Mouse (Mus musculus) urinary bladder, postnatal 25 days (tissue): ENCODE results near the gene Cacna1d.

ENCODE experiments used
- DNase-seq: peaks from one replicate; pipeline ENCODE4 v3.0.0; 2022; ENCODE audit warnings: low spot score

Cacna1d gene

DNA sequence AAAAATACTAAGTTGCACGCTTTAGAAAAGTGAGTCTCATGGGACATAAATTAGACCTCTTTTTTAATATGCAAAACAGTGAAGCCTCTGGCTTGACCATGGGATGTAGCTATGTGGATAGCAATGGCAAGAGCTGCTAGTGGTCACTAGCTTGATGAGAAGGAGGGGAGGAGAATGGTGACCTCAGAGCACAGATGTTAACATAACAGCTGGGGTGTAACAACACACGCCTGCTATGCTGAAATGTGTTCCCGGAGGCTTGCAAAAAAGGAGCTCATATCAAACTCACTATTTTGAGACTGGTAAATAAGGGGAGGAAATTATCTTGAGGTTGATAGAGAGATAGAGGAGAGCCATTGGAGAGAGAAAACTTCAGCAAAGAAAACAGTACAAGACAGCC, 32.4 kb downstream of the Cacna1d start:
- no peak for DNase-seq

DNA sequence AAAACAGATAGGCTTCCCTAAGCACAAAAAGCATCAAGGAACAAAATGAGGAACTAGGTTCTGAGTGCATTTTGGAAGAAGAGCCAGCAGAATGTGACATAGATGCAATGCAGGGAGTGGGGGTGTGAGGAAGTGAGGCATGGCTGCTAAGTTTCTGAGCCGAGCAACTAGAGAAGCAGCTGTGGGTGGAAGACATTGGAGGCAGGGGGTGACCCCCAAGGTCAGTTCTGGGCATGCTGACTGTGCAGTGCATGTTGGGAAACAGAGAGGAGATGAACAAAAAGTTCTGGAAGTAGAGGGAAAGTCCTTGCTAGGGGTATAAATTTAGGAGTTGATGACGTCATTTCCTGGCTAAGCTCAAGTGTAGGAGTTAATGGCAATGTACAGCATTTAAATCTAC, 33.4 kb downstream of the Cacna1d start:
- DNase-seq, result no peak

DNA sequence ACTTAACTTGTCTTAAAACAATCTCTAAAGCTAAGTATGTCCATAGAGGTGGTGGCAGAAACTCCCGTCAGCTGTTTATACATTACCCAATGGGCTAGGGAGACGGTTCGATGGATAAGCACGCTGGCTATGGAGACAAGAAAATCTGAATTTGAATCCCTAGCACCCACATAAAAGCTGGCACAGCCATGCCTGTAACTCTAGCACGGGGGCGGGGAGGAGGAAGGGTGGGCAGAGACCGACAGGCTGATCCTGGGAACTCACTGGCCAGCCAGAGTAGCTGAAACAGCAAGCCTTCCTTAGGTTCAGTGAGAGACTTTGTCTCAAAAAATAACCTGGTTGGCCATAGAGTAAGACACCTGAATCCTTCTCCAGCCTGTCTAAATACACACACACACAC, 33.8 kb downstream of the Cacna1d start:
- no peak for DNase-seq

DNA sequence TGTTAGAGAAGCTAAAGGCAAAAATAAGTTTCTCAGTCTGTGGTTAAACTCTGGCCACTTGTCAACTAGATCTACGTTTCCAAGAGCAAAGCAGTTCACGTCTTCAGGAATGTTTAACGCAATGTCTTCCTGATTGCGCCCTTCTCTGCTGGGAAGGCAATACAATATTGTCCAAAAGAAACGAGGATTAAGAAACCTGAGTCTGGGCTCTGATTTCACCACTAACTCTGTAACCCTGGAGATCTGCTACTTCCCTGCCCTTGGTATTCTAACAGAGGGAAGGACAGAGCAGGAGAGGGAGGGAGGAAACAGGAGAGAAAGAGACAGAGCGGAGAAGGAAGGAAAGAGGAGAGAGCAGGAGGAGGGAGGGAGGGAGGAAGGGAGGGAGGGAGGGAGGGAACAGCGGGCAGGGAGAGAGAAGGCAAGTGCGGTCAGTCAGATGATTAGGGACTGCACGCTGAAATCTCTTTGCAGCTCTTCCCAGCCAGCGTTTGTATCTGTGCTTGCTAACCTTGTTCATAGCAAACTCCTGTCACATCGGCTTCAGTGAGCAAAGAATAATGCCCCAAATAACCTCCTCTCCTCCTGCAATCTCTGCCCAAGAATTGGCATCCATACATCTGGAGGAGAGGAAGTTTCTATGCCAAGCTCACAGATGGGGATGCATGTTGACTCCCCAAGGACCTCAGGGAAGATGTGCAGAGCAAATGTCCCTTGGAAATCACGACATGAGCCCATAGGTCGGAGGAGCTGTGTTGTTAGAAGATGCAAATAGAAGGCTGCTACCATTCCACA, 35.3 kb downstream of the Cacna1d start:
- DNase-seq, result no peak

DNA sequence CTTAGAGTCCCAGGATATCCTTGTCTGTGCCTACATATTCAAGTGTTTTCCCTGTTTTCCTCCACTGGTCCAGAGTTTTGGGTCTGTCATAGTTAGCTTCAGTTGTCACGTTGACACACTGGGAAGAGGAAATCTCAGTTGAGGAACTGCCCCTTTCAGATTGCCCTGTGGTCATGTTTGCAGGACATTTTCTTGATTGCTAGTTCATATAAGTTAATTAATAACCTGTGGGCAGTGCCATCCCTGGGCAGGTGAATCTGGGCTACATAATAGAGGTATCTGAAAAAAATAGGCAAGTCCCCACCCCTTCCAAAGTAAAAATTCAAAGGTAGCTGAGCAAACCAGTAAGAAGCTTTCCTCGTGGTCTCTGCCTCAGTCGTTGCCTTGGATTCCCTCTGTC, 51.3 kb downstream of the Cacna1d start:
- DNase-seq, result no peak

DNA sequence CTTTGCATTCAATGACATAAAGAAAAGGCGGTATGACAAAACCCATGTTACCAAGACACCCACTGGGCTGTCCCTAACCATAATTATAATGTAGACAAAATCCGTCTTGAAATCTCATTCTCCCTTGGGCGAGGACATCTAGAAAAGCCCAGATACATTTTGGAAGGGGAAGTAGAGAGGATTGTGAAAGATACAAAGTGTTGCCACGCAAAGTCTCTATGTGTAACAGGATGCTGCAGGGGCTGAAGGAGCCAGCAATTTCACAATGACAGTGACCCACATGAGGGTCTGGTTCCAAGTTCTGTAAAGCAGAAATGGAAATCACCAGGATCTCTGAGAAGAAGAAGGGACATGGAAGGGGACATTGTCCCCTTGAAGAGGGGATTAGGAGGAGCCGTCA, 55.9 kb downstream of the Cacna1d start:
- DNase-seq, result no peak

DNA sequence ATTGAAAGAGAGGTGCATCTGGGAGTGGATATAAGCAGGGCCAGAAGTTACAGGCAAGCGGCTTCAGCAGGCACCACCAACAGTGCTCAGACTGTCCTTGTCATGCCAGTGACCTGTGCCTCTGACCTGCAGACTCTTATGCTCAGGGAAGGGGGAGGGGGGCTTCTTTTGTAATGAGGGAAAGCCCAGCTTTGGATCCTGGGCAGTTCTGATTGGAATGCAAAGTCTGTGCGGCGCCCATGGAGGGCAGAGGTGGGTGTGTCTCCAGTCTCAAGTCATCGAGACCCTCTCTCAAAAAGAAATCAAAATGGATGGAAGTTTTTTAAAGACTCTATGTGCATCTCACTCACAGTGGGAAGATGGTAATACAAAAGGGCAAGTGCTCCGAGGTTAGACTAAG, 60.8 kb downstream of the Cacna1d start:
- DNase-seq, result no peak

DNA sequence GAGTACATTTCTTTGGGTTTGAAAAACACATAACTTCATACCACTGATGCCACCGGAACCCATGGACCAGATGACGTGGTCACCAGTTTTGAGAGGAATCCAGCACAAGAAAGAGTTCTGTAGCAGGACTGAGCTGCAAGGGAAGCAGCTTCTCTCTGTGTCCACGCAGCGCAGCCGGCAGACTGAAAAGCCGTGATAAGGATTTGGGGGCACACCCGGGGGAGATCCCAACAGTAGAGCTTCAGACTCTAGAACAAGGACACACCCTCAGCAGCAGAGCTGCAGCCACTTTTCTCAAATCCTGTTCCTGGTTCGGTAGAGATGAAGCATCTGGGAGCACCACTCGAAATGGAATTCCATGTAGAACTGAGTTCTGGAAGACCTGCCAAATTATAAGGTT, 61.2 kb downstream of the Cacna1d start:
- no peak for DNase-seq

DNA sequence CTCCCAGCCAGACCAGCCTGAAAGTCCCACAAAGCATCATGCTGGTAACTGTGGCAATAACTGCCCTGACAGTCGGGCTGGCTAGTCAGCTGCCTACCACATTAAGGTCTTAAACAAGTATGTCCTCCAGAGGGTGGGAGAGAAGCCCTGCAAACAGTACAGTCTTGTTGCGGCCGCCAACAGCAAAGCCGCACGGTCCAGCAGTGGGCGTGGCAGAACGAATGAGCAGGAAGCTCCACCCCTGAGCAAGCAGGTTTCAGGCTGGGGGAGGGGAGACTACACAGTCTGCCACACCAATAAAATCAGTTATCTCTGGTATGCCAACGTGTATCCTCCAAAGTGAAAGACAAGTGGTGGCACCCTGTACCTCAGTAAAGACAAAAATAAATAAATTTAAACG, 61.6 kb downstream of the Cacna1d start:
- peak; percentile 12 for DNase-seq

DNA sequence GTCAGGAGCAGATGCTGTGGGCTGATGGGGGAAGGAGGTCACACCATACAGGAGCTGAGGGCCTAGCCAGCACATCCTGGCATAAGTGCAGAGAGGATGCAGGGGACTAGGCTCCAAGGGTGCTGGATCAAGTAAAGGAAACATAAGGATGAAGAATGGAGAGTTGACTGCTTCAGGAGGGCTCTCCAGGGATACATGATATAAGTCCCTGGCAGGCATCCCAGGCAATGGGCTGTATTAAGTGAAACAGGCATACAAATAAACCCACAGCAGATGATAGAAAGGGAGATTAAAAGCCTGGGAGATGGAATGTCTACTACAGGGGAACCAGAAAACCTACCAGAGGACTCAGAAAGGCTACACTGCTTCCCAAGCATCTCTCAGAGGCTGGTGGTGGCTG, 62.5 kb downstream of the Cacna1d start:
- DNase-seq, result no peak

DNA sequence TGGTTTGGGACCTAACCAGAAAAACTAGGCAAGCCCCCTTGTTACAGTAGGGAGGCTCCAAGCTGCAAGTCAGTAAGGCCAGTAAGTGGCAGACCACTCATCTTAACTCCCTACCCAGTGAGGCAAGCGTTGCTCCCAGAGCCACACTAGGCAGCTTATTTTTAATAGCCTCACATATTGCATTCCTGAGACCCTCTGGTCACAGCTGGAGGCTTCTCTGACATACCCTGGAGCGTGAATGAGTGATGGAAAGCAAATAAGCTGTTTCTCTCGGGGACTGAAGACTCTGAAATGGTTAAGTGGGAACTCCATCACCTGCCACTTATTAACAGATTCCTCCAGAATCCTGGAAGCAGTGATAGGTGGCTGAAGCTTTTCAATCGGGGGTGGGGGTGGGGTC, 65.4 kb downstream of the Cacna1d start:
- DNase-seq, result no peak

DNA sequence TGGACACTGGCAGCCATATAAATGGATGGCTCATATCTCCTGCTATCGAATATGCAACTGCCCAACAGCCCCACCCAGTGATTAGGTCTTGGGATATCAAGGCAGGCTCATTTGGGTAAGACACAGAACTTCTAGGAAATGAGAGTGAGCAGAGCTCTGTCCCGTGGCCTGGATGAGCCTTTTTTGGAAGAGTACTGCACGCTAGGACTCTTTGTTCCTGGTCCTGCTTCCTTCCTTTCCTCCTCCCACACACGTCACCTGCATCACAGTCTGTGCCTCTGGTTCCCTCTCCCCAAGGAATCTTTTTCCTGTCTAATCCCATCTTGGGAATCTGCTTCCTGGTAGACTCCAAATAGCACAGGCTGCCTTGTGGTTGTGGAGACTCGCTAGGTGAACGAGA, 66.1 kb downstream of the Cacna1d start:
- no peak for DNase-seq

DNA sequence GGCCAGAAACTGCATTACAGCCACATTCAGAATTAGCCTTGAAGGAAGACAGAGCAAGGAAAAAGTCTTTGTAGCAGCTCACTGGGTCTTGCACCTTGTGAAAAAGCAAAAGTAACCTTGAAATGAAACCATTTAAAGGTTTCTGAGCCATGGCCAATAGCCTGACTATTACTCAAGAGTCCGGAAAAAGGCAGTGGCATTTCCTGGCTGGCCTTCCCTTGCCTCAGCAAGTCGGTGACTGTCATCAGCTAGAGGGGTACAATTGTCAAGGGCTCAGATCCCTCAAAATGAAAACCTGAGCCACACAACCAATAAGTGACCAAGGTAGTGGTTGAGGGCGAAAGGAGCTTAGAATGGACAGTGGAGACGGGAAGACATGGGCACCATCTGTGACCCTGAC, 66.6 kb downstream of the Cacna1d start:
- no peak for DNase-seq

DNA sequence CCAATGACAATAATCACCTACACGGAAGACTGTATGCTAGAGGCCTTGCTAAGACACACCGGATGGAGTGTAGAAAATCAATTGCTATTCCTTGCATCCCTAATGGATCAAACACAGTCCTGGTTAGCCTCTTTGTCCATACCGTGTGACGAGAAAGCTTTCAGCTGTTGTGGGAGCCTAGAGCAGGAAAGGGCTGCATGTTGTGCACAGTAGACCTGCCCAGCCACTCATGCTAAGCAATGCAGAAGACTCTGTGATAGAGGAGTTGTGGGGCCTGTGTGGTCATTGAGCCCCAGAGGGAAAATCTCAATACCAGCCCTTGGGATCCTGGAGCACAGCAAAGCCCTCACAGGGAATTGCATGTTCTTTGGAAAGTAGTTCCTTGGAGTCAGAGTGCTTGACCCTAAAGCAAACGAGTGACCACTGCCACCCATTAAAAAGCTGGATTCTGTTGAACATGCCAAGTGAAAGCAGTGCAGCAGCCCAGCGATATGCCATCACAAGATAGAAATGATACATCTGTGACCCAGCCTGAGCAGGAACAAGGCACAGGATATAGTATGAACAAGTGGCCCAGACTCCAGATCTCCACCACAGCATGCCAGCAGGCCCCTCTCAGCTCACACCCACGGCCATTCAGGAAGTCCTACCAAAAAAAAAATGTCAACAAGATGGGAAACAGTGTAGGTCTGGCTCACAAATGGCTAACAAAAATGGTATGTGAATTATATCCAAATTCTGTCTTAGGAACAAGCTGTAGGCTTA, 68.7 kb downstream of the Cacna1d start:
- DNase-seq, result no peak

DNA sequence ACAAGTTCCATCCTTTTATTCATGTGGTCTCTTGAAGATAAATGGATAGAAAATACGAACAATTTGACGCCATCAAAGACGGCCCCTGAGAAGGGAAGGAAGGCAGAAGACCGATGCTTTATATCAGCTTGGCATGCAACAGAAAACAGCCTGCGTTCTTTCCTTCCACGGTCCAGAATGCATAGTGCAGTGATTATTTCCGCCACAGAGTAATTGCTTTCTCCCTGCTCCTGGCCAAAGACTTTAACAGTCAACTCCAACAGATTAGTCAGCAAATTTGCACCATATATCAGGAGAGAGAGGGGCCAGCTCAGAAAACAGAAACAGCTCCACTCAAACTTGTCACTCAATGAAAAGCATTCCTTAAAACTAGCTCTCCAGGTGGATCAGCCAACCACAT, 71.8 kb downstream of the Cacna1d start:
- DNase-seq, result no peak

DNA sequence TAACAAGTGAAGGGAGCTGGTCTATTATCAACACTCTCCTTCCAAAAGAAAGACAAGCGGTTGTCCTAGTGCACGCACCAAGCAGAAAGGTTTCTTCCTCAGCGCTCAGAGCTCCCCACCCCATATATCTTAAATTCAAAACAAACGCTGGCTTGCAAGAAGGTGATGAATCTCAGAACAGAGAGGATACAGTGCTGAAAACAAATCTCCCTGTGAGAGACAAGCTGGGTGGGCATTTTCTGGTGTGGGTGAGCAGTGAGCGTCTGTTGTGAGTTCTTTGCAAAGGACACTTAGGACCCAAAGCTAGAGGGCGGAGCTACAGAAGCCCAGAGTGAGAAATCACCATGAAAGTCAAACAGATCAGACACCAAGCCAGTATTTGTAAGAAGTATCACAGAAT, 72.2 kb downstream of the Cacna1d start:
- no peak for DNase-seq

DNA sequence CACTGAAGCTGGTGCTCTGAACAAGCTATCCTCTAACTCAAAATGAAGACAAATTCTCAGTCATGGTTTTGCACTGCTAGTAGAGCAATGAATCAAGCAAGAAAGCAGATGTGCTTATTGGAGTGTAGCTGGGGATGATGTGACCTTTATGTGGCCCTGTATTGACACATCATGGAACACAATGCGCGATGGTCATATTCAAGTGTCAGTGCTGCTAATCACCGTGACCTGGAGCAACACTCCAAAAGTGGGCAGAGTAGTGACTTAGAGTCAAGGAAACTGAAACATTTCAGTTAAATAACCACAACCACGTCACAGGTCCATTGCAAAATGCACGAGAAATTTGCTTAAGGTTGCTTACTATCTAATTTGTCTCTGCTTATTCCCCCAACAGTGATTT, 75.4 kb downstream of the Cacna1d start:
- no peak for DNase-seq

DNA sequence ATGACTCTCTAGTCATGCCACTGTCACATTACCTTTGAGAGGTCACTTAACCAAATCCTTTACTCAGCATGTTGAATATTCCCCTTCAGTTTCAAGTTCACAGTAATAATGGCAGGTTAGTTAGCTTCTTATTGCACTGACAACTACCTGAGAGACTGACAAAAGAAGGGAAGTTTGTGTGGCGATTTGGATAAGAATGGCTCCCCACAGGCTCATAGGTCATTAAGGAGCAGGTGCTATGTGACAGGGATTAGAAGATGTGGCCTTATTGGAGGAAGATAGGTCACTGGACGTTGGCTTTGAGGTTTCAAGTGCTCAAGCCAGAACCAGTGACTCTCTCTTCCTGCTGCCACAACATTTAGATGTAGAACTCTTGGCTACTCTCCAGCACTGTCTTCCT, 77.1 kb downstream of the Cacna1d start:
- DNase-seq, result no peak

DNA sequence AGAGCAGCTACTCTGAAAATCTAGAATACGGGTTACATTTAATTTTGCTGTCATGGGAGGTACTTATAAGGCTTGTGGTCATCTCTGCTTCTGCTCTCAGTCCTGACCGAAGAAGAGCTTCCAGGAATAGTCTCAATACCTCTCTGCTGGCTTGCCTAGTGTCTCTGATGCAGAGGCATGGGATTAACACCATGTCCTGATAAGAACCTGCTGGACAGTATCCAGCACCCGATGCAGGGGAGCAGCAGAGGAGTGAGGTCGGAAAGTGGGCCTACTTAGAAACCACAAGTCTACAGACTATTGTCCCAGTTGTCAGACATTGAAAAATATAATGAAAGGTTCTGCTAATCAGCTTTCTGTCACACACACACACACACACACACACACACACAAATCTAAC, 81.9 kb downstream of the Cacna1d start:
- DNase-seq, result no peak

DNA sequence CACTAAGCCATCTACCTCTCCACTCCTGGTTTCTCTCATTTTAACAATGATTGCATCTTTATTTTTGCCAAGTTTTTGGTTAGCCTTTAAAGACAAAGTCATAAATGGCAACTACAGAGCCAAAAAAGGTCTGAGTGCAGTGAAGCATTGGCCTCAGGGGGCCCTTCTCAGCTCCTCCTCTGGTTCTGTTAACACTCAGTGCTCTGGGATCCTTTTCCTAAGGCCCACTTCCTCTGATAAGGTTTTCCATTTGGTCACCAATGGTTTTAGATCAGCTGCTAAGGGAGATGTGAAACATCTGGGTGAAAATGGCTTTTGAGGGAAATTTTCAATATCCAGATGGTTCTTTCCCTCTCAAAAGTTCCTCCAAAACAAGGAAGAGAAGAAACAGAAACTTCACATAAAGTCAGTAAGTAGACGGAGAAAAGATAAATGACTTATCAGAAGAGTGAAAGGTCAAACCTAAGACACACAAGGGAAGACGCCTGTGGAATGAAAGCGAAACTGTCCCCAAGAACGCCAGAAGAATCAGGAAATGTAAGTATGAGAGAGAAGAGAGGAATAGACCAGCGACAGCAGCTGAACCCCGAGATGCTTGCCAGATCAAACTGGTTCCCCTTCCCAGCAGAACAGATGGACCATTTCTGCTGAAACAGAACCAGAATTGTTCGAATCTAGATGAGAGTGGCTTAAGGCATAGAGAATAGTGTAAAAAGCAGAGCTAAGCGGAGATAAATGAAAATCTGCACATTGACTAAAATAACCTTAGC, 85.6 kb downstream of the Cacna1d start:
- DNase-seq, result no peak

DNA sequence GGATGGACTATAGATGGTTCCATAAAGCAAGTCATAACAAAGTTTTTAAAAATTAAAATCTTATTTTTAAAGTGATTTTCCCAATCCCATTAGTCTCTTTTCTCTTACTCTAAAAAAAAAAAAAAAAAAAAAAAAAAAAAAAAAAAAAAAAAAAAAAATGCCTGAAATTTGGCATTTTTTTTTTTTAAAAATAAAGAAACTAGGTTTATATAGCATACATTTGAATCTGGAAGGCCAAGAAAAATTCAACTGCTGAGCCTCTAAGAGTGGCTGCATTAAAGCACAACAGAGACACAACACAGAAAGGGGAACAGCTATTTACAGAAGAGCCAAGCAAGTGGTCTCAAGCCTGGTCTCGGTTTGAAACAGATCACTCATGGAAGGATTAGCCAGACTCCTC, 112.9 kb downstream of the Cacna1d start:
- no peak for DNase-seq

DNA sequence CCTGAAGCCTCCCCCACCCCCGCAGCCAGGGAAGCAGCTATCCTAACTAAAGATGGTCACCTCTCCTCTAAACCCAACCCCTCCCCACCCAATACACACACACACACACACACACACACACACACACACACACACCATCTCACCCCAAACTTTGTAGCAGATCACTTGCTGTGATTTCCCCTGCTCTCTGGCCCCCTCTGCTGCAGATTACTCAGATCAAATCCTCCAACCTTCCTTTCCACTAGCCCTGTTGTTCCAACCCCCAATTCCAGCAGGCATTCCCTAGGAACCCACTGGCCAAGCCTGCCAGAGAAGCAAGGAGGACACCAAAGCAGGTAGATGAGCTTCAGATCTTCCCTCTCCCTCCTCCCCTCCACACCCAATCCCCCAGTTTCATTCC, 118.4 kb downstream of the Cacna1d start:
- DNase-seq, result no peak

DNA sequence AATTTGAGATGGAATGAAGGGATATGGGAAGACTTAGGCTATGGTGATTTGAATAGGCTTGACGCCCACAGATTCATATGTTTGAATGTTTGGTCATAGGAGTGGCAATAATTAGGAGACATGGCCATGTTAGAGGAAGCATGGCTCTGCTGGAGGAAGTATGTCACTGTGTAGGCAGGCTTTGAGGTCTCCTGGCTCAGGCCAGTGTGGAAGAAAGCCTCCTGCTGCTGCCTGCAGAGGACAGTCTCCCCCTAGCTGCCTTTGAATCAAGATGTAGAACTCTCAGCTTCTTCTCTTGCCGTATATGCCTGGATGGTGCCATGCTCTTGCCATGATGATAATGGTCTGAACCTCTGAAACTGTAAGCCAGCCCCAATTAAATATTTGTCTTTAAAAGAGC, 120.2 kb downstream of the Cacna1d start:
- no peak for DNase-seq
